Mouse (Mus musculus) hematopoietic stem cell, adult 5-6 weeks (primary cell): ENCODE data around the gene 1500009C09Rik. TPM values are rescaled to one million over a fixed set of nuclear protein-coding genes. Genes with fewer than 3 reads are reported as not detected.
A peak's percentile ranks its signal among the peaks of the same experiment; 100 is the strongest.
"Not testable (repeated sequence)": the region's sequence is repeated elsewhere in the genome, so short reads cannot be mapped to it uniquely, and the experiment has no call there.

Source experiments
- ATAC-seq, 2 experiments: fragments of 125-278 bp in 1 of 2; replicated peaks in 1 of 2; 2 replicates each; pipeline ENCODE4 v1.8.0; 2016 to 2017; ENCODE audit warnings: inconsistent platforms in 2 of 2, mild to moderate bottlenecking in 2 of 2, moderate number of reproducible peaks in 2 of 2, low read depth in 1 of 2, moderate TSS enrichment in 1 of 2; ENCODE audit not compliant: low FRiP score in 2 of 2, poor library complexity in 2 of 2, severe bottlenecking in 2 of 2, insufficient read depth in 1 of 2, low TSS enrichment in 1 of 2
- total RNA-seq: library from RNA; stranded (forward); fragments of 172-1452, 232-1000 nt; gene quantifications from 2 replicates; pipeline ENCODE4 v1.2.3, GENCODE M21; 2017

Gene 1500009C09Rik
- total RNA-seq, 1 experiment from 2014 or later: not detected

GRCm38 (mm10) chr15:82235661-82236060 is 16.5 kb upstream of the 1500009C09Rik start:
- peak in 1 of 2 experiments; percentile 40; a peak in 3 of 4 replicates for ATAC-seq

- ATAC-seq: peak; percentile 70 to 83; a peak in 3 of 4 replicates
Measured at GRCm38 (mm10) chr15:82236565-82236964, 15.6 kb upstream of the 1500009C09Rik start.

- no peak for ATAC-seq
Measured at GRCm38 (mm10) chr15:82243311-82243710, 8.9 kb upstream of the 1500009C09Rik start.

- ATAC-seq: no peak
Measured at GRCm38 (mm10) chr15:82243742-82244114, 8.5 kb upstream of the 1500009C09Rik start.

GRCm38 (mm10) chr15:82244115-82244804 is 7.9 kb upstream of the 1500009C09Rik start, which contains the start of gene Cenpm:
Gene Cenpm (minus strand): TSS chr15:82244748.
- ATAC-seq: peak; percentile 97 to 99

GRCm38 (mm10) chr15:82244805-82245161 is 7.4 kb upstream of the 1500009C09Rik start:
- not testable (repeated sequence) for ATAC-seq

GRCm38 (mm10) chr15:82247131-82247776 is 4.9 kb upstream of the 1500009C09Rik start:
- no peak for ATAC-seq

GRCm38 (mm10) chr15:82251579-82251978 is 618 bp upstream of the 1500009C09Rik start:
- ATAC-seq: no peak

- ATAC-seq: no peak
Measured at GRCm38 (mm10) chr15:82255248-82255647, 3.1 kb downstream of the 1500009C09Rik start.

- ATAC-seq: no peak
Measured at GRCm38 (mm10) chr15:82255944-82256383, 3.8 kb downstream of the 1500009C09Rik start.

- peak; percentile 59 to 86; a peak in 3 of 4 replicates for ATAC-seq
Measured at GRCm38 (mm10) chr15:82259510-82259909, 7.3 kb downstream of the 1500009C09Rik start.

GRCm38 (mm10) chr15:82266356-82266755 is 14.2 kb downstream of the 1500009C09Rik start:
- peak in 1 of 2 experiments; percentile 52; a peak in 1 of 4 replicates for ATAC-seq

GRCm38 (mm10) chr15:82268185-82268584 is 16.0 kb downstream of the 1500009C09Rik start:
- ATAC-seq: no peak

GRCm38 (mm10) chr15:82268783-82269182 is 16.6 kb downstream of the 1500009C09Rik start:
- ATAC-seq: no peak

GRCm38 (mm10) chr15:82271201-82271600 is 19.0 kb downstream of the 1500009C09Rik start:
- ATAC-seq: peak in 1 of 2 experiments; percentile 46; a peak in 2 of 4 replicates

GRCm38 (mm10) chr15:82272295-82272694 is 20.1 kb downstream of the 1500009C09Rik start:
- ATAC-seq: no peak

- ATAC-seq: no peak
Measured at GRCm38 (mm10) chr15:82274593-82274926, 22.4 kb downstream of the 1500009C09Rik start, which contains the start of gene Sept3. Gene Sept3 (plus strand): TSS chr15:82274893.
